Mouse (Mus musculus) heart, embryonic 10.5 days (tissue): ENCODE data around the gene Ccdc157. TPM values are rescaled to one million over a fixed set of nuclear protein-coding genes. Genes with fewer than 3 reads are reported as not detected.

Source experiments
- DNase-seq: peaks from one replicate; pipeline ENCODE4 v3.0.0-alpha.2; 2017; ENCODE audit warnings: low spot score
- H3K27ac ChIP-seq: fragments of 300-500 bp; sonication (generic); 2 replicates; pipeline ENCODE4 v1.5.1; 2016; ENCODE audit warnings: mild to moderate bottlenecking
- H3K27me3 ChIP-seq: fragments of 300-500 bp; sonication (generic); 2 replicates; pipeline ENCODE4 v1.6.1; 2016; ENCODE audit warnings: mild to moderate bottlenecking; ENCODE audit not compliant: poor library complexity, insufficient read depth, severe bottlenecking
- H3K36me3 ChIP-seq: fragments of 300-500 bp; sonication (generic); 2 replicates; pipeline ENCODE4 v1.6.1; 2016; ENCODE audit warnings: mild to moderate bottlenecking, moderate library complexity
- H3K4me1 ChIP-seq: fragments of 300-500 bp; sonication (generic); 2 replicates; pipeline ENCODE4 v1.6.1; 2016; ENCODE audit warnings: mild to moderate bottlenecking
- H3K4me3 ChIP-seq: fragments of 300-500 bp; sonication (generic); 2 replicates; pipeline ENCODE4 v1.5.1; 2016; ENCODE audit warnings: mild to moderate bottlenecking, moderate library complexity
- H3K9me3 ChIP-seq: fragments of 300-500 bp; sonication (generic); 2 replicates; pipeline ENCODE4 v1.6.1; 2016; ENCODE audit warnings: mild to moderate bottlenecking, moderate library complexity
- WGBS: fragments of 180-500 bp; shearing (Covaris S2); methylation state at CpG from one replicate; pipeline ENCODE4 v1.1.7; 2016; 5-methylcytosine and 5-hydroxymethylcytosine counted together
- polyA plus RNA-seq: library from polyadenylated mRNA; unstranded; fragments of >200 nt; fragmentation: Nextera tagmentation; extraction: Ambion mirVana; gene quantifications from 2 replicates; pipeline ENCODE4 v1.2.1, GENCODE M21; 2016

Ccdc157 gene
- polyA plus RNA-seq, 1 experiment from 2014 or later = 4.2 TPM

DNA sequence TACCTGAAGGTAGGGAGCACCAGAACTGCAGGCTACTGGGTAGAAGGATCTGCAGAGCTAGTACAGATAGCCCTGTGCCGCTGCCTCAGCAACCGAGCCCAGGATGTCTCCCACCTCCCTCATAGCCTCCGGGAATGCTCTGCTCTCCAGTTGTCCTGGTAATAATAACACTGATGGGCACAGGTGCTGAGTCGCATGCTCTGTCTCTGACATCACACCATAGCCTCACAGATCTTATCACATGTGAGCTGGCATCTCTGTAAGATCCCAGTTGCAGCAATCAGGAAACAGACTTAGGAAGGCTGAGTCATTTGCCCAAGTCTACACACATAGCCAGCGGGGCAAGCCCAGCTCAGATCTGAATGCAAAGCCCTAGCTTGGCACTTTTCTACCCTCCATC, 58.2 kb downstream of the Ccdc157 start:
- H3K27ac ChIP-seq = no peak overlapping the region
- 74% methylated on average over 5 of the region's 5 CpGs for WGBS
- no peak overlapping the region; the same call in 1 of the 2 replicates for H3K4me3 ChIP-seq

DNA sequence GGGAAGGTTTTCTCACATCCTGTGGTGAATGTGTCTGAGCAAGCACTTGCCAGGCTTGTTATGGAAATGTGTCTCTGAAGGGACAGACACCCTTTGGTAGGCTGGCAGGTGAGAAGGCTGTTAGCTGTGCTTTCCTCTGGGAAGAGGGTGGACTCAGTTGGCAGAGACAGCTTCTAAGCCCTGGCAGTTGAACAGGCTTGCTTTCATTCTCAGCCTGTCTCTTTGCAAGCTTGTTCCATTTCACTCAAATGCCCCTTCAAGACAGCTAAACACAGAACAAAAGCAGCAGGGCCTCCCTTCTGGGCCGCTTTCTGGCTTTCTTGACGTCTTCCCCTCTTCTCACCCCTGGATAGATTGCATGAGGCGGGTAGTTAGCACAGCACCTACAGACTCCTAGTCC, 60.6 kb downstream of the Ccdc157 start:
- H3K27ac ChIP-seq = no peak overlapping the region; the same call in 1 of the 2 replicates
- DNase-seq = no peak
- no peaks in the 10 kb centered on the region for H3K27me3 ChIP-seq
- peaks cover 24% of the 10 kb centered on the region for H3K4me1 ChIP-seq
- no peaks in the 10 kb centered on the region for H3K36me3 ChIP-seq
- no peaks in the 10 kb centered on the region for H3K9me3 ChIP-seq
- 48% methylated on average over 3 of the region's 3 CpGs for WGBS
- H3K4me3 ChIP-seq = no peak overlapping the region

More for the DNA sequence above, 58.2 kb downstream of the Ccdc157 start:
- no peak for DNase-seq
- Histone ChIP-seq H3K4me1 (peaks cover 8% of the 10 kb centered on the region), H3K27me3 (no peaks in the 10 kb centered on the region), H3K9me3 (no peaks in the 10 kb centered on the region), H3K36me3 (no peaks in the 10 kb centered on the region)

DNA sequence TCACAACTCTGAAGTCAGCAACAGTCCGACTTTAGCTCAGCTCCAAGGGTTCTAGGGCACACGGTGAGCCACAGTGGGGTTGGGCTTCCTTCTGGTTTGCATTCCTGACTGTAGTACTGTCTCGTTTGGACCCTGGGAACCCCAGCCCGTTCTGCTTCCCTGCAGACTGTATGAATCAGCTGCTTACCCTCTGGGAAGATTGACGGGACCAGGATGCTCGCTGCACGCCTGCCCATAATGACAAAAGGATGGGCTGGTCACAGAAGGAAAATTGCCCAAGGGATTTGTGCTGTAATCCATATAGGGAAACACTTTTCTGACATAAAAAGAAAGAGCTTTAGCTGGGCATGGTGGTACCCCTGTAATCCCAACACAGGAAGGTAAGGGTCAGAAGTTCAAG, 61.3 kb downstream of the Ccdc157 start:
- Histone ChIP-seq H3K4me1 (peaks cover 31% of the 10 kb centered on the region), H3K9me3 (no peaks in the 10 kb centered on the region), H3K27me3 (no peaks in the 10 kb centered on the region), H3K4me3 (no peak overlapping the region), H3K36me3 (no peaks in the 10 kb centered on the region; the same call in 1 of the 2 replicates), H3K27ac (no peak overlapping the region)
- WGBS = 76% methylated on average over 7 of the region's 7 CpGs
- no peak for DNase-seq

DNA sequence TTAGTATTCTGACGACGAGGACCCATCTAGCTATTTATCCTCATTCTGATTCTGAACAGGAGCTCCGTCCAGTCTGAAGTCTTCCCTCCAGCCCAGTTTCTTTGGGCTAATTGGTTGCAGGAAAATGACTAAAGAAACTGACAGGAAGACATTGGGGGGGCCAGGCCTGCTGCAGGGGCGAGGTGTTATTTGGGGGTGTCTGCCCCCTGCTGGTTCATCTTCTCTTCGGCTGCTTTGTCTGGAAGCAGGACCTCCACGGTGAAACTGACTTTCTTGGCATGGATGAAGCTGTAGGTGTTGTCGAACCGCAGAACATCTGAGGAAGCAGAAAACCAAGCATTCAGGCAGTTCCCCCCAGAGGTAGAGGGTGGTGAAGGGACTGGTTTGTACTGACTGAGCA, 62.0 kb downstream of the Ccdc157 start:
- H3K9me3 ChIP-seq = no peaks in the 10 kb centered on the region
- WGBS = 69% methylated on average over 8 of the region's 8 CpGs
- no peak for DNase-seq

GRCm38 (mm10) chr11:4097091-4097621, 62.9 kb downstream of the Ccdc157 start:
- Histone ChIP-seq H3K4me3 (peak overlapping the region; percentile 77), H3K36me3 (peaks cover 9% of the 10 kb centered on the region), H3K27ac (peak overlapping the region; percentile 95), H3K4me1 (peaks cover 34% of the 10 kb centered on the region), H3K27me3 (no peaks in the 10 kb centered on the region), H3K9me3 (no peaks in the 10 kb centered on the region)
- WGBS = 37% methylated on average over 10 of the region's 10 CpGs
- DNase-seq = no peak

More for the DNA sequence above, 62.0 kb downstream of the Ccdc157 start:
- Histone ChIP-seq H3K36me3 (peaks cover 2% of the 10 kb centered on the region; the same call in 1 of the 2 replicates), H3K27ac (no peak overlapping the region), H3K4me1 (peaks cover 34% of the 10 kb centered on the region), H3K4me3 (no peak overlapping the region), H3K27me3 (no peaks in the 10 kb centered on the region)

DNA sequence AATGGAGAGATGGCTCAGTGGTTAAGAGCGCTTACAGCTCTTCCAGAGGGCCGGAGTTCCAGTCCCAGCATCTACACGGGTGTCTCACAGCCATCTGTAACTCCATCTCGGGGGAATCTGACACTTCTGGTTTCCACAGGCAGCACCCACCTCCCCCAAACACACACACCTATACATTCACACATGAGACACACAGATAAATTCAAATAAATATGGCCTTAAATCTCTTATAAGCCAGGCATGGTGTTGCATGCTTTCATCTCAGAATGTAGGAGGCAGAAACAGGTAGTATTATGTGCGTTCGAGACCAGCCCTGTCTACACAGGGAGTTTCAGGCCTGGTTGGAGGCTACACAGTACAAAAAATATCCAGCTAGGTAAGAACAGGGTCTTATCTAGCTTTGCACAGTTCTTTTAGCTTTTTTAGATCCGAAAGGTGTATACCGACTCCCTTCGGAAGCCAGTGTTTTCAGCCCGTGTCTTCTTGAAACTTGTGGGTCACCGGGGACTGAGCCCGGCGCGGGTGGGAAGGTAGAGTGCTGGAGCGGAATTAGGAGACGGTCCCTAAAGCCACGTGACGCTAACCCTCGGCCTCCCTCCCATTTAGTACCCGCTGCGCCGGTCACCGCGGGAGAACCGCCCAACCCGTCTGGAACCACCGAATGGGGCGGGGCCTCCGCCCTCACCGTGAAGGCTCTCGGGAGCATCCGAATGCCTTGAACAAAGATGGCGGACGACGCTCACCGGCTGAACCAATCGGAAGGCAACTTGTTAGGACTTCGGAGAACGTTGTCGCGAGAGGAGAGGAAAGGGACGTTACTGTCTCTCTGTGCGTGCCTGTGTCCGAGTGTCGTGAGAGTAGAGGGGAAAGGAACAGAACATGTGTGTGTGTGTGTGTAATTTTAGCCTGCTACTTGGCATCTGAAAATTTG, 63.8 kb downstream of the Ccdc157 start:
- peak; percentile 99 for DNase-seq
- H3K36me3 ChIP-seq = peaks cover 17% of the 10 kb centered on the region
- 3% methylated on average over 45 of the region's 45 CpGs for WGBS
- H3K9me3 ChIP-seq = peaks cover 1% of the 10 kb centered on the region; the same call in 1 of the 2 replicates
- H3K4me1 ChIP-seq = peaks cover 34% of the 10 kb centered on the region
- no peaks in the 10 kb centered on the region for H3K27me3 ChIP-seq
- peak overlapping the region; percentile 95 for H3K27ac ChIP-seq
- peak overlapping the region; percentile 77 for H3K4me3 ChIP-seq

GRCm38 (mm10) chr11:4095171-4096053, 64.7 kb downstream of the Ccdc157 start, which contains the start of gene Mtfp1:
Mtfp1 (minus strand) TSS chr11:4095445.
- WGBS = 6% methylated on average over 34 of the region's 34 CpGs
- peak within 1 kb of the TSS; percentile 77 for H3K4me3 ChIP-seq
- DNase-seq = peak; percentile 89

DNA sequence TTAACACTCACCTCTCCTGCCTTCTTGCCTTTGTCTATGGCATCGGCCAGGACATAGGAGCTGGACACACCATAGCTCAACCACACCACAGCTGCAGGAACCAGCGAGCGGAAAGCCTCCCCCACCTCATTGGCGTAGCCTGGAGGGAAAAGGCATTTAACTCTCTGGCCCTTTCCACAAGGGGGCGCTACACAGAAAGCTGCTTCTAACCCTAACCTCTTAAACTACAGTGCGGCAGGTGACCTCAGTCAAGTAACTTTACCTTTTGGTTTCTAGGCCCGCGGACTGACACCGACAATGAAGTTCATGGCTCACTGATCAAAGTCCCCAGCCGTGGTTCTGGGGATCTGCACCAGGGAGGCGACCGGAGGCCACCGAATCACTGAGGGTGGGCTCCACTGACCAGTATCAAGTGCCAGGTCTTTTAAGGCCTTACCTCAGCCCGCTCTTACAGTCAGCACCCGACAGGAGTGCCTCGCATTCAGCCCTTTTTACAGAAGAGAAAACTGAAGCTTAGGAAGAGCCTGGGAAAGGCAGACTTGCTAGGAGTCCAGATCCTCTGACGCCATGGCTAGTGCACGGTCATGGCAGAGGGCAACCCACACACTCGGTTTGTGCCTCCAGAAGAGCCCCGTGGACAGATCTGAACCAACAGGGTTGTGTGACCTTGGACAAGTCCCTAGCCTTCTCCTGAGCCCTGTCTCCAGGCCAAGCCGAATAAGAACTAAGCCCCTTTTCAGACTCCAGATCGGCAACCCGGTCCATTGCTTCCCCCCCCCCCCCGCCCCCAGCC, 65.5 kb downstream of the Ccdc157 start:
- Histone ChIP-seq H3K27ac (peak overlapping the region; percentile 95), H3K4me3 (peak overlapping the region; percentile 77), H3K9me3 (peaks cover 7% of the 10 kb centered on the region), H3K27me3 (no peaks in the 10 kb centered on the region), H3K4me1 (peaks cover 34% of the 10 kb centered on the region), H3K36me3 (peaks cover 25% of the 10 kb centered on the region)
- peak; percentile 90 for DNase-seq
- WGBS = 6% methylated on average over 24 of the region's 24 CpGs

More at GRCm38 (mm10) chr11:4095171-4096053, 64.7 kb downstream of the Ccdc157 start, which contains the start of gene Mtfp1:
- H3K9me3 ChIP-seq = peaks cover 7% of the 10 kb centered on the region
- peak within 1 kb of the TSS; percentile 95 for H3K27ac ChIP-seq
- H3K27me3 ChIP-seq = no peaks in the 10 kb centered on the region
- peaks cover 25% of the 10 kb centered on the region for H3K36me3 ChIP-seq
- peaks cover 34% of the 10 kb centered on the region for H3K4me1 ChIP-seq

DNA sequence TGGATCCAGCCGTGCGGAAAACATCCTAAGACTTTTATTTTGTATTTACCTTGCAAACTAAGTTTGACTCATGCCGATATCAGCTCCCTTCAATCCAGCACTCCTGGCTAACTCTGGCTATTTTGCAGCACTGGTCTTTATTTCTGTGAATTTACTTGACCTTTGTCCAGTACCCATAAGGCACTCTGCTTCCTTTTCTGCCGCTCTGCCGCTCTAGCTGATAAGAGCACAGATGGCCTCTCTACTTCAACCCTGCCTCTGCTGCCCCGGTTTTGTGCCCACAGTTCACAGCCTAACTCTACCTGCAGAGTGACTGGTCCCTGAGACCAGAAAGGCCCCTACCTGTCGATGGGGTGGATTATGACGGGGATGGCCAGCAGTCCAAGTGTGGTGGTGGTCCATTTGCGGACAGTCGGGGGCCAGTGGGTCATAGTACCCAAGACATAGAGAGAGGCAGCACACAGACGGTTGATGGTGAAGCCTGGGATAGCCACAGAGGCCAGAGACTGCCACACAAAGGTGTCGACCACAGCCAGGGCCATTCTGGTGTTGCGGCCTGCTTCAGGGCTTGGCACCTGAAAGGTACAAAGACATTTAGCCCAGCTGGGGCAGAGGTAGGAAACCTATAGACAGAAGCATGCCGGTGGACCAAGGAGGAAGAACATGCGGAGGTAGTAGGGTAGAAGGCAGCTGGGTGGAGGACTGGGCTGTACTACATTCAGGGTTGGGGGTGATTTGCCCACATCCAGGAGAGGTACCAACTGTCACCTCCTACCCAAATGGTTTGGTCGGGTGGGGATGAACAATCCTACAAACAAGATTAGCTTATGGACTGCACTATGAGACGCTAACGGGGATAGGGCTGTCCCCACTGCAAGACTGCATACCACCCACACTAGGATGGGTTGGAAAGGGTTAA, 66.4 kb downstream of the Ccdc157 start:
- Histone ChIP-seq H3K4me1 (peaks cover 34% of the 10 kb centered on the region), H3K9me3 (peaks cover 7% of the 10 kb centered on the region), H3K27ac (peak overlapping the region; percentile 42), H3K27me3 (no peaks in the 10 kb centered on the region), H3K4me3 (peak overlapping the region; percentile 77; the same call in 1 of the 2 replicates), H3K36me3 (peaks cover 25% of the 10 kb centered on the region)
- no peak for DNase-seq
- 75% methylated on average over 18 of the region's 18 CpGs for WGBS
